In the genomic region with DNA sequence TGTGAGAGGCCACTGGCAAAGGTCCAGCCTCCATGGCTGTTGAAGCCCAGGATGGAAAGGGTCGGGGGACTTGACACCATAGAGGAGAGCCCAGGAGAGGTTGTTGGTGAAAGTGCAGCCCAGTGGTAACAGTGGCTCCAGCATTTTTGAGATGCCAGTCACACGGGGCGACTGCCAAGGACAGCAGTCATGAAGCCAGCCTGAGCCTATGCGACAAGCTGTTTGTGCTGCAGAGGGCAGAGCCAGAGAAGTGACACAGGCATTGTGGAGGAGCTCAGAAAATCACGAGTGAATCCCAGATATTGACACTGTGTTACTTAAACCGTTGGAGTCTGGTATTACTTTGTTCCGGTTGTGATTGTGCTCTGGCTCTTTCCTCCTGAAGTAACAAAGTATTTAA, we compare ENCODE assay signal across 18 mouse cellular contexts.
DNase-seq lines count a peak whose midpoint lies in the region; ATAC-seq and TF ChIP-seq lines count a peak whose summit lies in the region.
"Had no signal": no experiment of that assay in that cellular context is flagged by ENCODE, and none has a peak within 500 bp of the region (broad histone marks: within the 10 kb centered on the region; RNA-seq: fewer than 3 reads in every experiment).

No protein-coding gene starts in this region.

- no peak overlapping the region for H3K4me2 ChIP-seq in embryonic facial prominence, embryonic 14.5 days (ENCODE audit: low read depth, low read length)
- H3K4me2 ChIP-seq in hindbrain, embryonic 13.5 days = no peak overlapping the region
- H3K4me2 ChIP-seq: embryonic facial prominence, embryonic 12.5 days; heart, embryonic 15.5 days; midbrain, embryonic 15.5 days; neural tube, embryonic 12.5 days had no signal

- no peak overlapping the region for H3K27ac ChIP-seq in gastrocnemius, adult 2 months
- 0 out of 2 replicates have a peak overlapping the region, but pooled peaks have one; percentile 36 for H3K27ac ChIP-seq in embryonic facial prominence, embryonic 14.5 days (replicated peaks; ENCODE audit: low read depth, low read length)
- no peak overlapping the region for H3K27ac ChIP-seq in hindbrain, embryonic 13.5 days
- H3K27ac ChIP-seq: embryonic facial prominence, embryonic 12.5 days; heart, embryonic 15.5 days; liver, embryonic 14.5 days; midbrain, embryonic 15.5 days; neural tube, embryonic 12.5 days had no signal

- no peaks in the 10 kb centered on the region for H3K4me1 ChIP-seq in lung, adult 2 months (ENCODE audit: control insufficient read depth, insufficient read depth, low read length)
- no peaks in the 10 kb centered on the region for H3K4me1 ChIP-seq in embryonic facial prominence, embryonic 14.5 days (ENCODE audit: control insufficient read depth, insufficient read depth, low read length)
- H3K4me1 ChIP-seq in hindbrain, embryonic 13.5 days (replicated peaks) = peaks cover 13% of the 10 kb centered on the region
- H3K4me1 ChIP-seq: embryonic facial prominence, embryonic 12.5 days; heart, embryonic 15.5 days; midbrain, embryonic 15.5 days; neural tube, embryonic 12.5 days had no signal

- H3K27me3 ChIP-seq in embryonic facial prominence, embryonic 14.5 days (replicated peaks; ENCODE audit: control insufficient read depth, insufficient read depth, low read length) = no peaks in the 10 kb centered on the region
- H3K27me3 ChIP-seq in hindbrain, embryonic 13.5 days = no peaks in the 10 kb centered on the region
- H3K27me3 ChIP-seq: CH12.LX; embryonic facial prominence, embryonic 12.5 days; midbrain, embryonic 15.5 days; neural tube, embryonic 12.5 days; Patski had no signal

- H3K36me3 ChIP-seq in embryonic facial prominence, embryonic 14.5 days (ENCODE audit: control insufficient read depth, insufficient read depth, low read length) = no peaks in the 10 kb centered on the region
- H3K36me3 ChIP-seq in hindbrain, embryonic 13.5 days = no peaks in the 10 kb centered on the region
- H3K36me3 ChIP-seq: embryonic facial prominence, embryonic 12.5 days; heart, embryonic 15.5 days; midbrain, embryonic 15.5 days; neural tube, embryonic 12.5 days had no signal

- WGBS in lung, adult 2 months = 49% methylated on average over 7 of the region's 7 CpGs
- whole genome bisulfite sequencing in embryonic facial prominence, embryonic 14.5 days = 36% methylated on average over 7 of the region's 7 CpGs
- 62% methylated on average over 7 of the region's 7 CpGs for WGBS in hindbrain, embryonic 13.5 days

- peak; percentile 32 for DNase-seq in gastrocnemius, adult 2 months
- no peak for DNase-seq in gastrocnemius, adult 8-10 months (ENCODE audit: low spot score in 2 of 2)
- DNase-seq in lung, postnatal 10 days = peak; percentile 35
- DNase-seq in lung, adult 2 months = no peak
- DNase-seq in embryonic facial prominence, embryonic 14.5 days (ENCODE audit: low spot score) = peak; percentile 72
- DNase-seq in heart, postnatal 25 days (ENCODE audit: low spot score) = peak; percentile 41
- DNase-seq: cerebellum, adult 9-11 months; lung, postnatal 36 days; right cerebral cortex, postnatal 4 days had no signal

- H3K9me3 ChIP-seq in embryonic facial prominence, embryonic 14.5 days (ENCODE audit: control insufficient read depth, low read length) = no peaks in the 10 kb centered on the region
- 0 out of 2 replicates have a peak, but pooled peaks cover 4% of the 10 kb centered on the region for H3K9me3 ChIP-seq in hindbrain, embryonic 13.5 days
- H3K9me3 ChIP-seq: embryonic facial prominence, embryonic 12.5 days; heart, embryonic 15.5 days; midbrain, embryonic 15.5 days; neural tube, embryonic 12.5 days had no signal

- no peak overlapping the region for H3K4me3 ChIP-seq in gastrocnemius, adult 2 months
- H3K4me3 ChIP-seq in lung, adult 2 months (replicated peaks; ENCODE audit: extremely low read depth, low read depth, low read length) = no peak overlapping the region
- H3K4me3 ChIP-seq in embryonic facial prominence, embryonic 14.5 days (ENCODE audit: low read depth, low read length) = no peak overlapping the region
- no peak overlapping the region for H3K4me3 ChIP-seq in hindbrain, embryonic 13.5 days
- H3K4me3 ChIP-seq: embryonic facial prominence, embryonic 12.5 days; heart, embryonic 15.5 days; midbrain, embryonic 15.5 days; neural tube, embryonic 12.5 days had no signal

- TF ChIP-seq POLR2A in lung, adult 2 months (IDR thresholded peaks at IDR 0.05; ENCODE audit: borderline replicate concordance, extremely low read depth, low read depth, low read length) = no peak

- H3K9ac ChIP-seq in embryonic facial prominence, embryonic 14.5 days (ENCODE audit: low read depth, low read length) = no peak overlapping the region
- H3K9ac ChIP-seq in hindbrain, embryonic 13.5 days = no peak overlapping the region
- H3K9ac ChIP-seq: embryonic facial prominence, embryonic 12.5 days; heart, embryonic 15.5 days; liver, embryonic 14.5 days; midbrain, embryonic 15.5 days; neural tube, embryonic 12.5 days had no signal

- TF ChIP-seq CTCF in gastrocnemius, adult 2 months (IDR thresholded peaks at IDR 0.05) = no peak
- TF ChIP-seq CTCF in lung, adult 2 months (IDR thresholded peaks at IDR 0.05; ENCODE audit: insufficient read depth, low read length) = no peak

- intact Hi-C loops in gastrocnemius, adult 2 months (cut with DNase I) = no loop called here
- intact Hi-C loops in heart, postnatal 25 days (cut with DNase I) = no loop called here

- no peak for ATAC-seq in embryonic facial prominence, embryonic 14.5 days (ENCODE audit: low read depth)
- ATAC-seq in erythroid progenitor cell, adult 5-6 weeks (replicated peaks; ENCODE audit: low FRiP score, poor library complexity, severe bottlenecking) = no peak
- no peak for ATAC-seq in hindbrain, embryonic 13.5 days (ENCODE audit: low FRiP score)
- ATAC-seq: midbrain, embryonic 15.5 days; Patski had no signal

Comparison
In these comparisons a context has a peak if more than half of its experiments do, and no peak if none do; other contexts are left out.
1. DNase-seq: peak in gastrocnemius, adult 2 months (single experiment), lung, postnatal 10 days (single experiment), embryonic facial prominence, embryonic 14.5 days (single experiment) and heart, postnatal 25 days (single experiment); none in gastrocnemius, adult 8-10 months (0 of 2) and lung, adult 2 months (single experiment).